Mouse (Mus musculus) cortical plate, adult 2 months (tissue): ENCODE results near the gene Hivep3.

ENCODE experiments used
- CTCF ChIP-seq: fragments of 200-500 bp; IDR thresholded peaks from 2 replicates; pipeline ENCODE4 v1.5.1; 2011; ENCODE audit warnings: mild to moderate bottlenecking, control low read depth, low read length; ENCODE audit not compliant: insufficient read depth; ENCODE audit errors: extremely low read depth
- POLR2A ChIP-seq: fragments of 200-500 bp; IDR thresholded peaks from 2 replicates; pipeline ENCODE4 v1.6.1; 2011; ENCODE audit warnings: mild to moderate bottlenecking, low read length, control low read depth; ENCODE audit not compliant: insufficient read depth; ENCODE audit errors: extremely low read depth

GRCm38 (mm10) chr4:120126047-120126446 is 392.5 kb downstream of the Hivep3 start:
- TF ChIP-seq CTCF: no peak
- TF ChIP-seq POLR2A: no peak
